Mouse (Mus musculus): ENCODE measurements around the gene Zfp609.

DNA sequence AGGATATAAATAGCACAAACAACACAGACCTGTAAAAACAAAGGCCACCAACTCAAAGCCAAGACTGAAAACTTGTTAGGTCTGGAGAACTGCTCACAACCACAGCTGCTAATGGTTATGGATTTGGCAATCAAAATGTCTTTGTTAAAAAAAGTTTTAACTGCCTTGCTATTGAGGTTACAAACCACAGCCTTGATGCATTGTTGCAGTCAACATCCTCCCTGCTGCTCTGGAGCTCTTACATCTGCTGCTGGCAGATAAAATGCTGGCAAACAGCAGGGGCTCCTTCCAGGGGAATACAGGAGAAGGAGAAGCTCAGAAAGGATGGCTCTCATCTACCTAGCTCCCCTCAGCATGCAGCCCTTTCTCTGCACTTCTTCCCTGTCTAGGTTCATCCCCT is 20.8 kb upstream of the Zfp609 start:
- TF ChIP-seq POLR2A (IDR thresholded peaks at IDR 0.05; ENCODE audit: insufficient read depth, low read depth, low read length) (no peak), CTCF (IDR thresholded peaks at IDR 0.05) (no peak)

Data from heart, adult 2 months (tissue).